Mouse (Mus musculus) Muller cell, postnatal 12 days (primary cell): Measurements from ENCODE around the gene Acsl6.
A peak's percentile ranks its signal among the peaks of the same experiment; 100 is the strongest.

Source experiments
- DNase-seq: peaks from one replicate; pipeline ENCODE4 v3.0.0-alpha.2; 2015; ENCODE audit errors: inconsistent ontology term

The Acsl6 gene

DNA sequence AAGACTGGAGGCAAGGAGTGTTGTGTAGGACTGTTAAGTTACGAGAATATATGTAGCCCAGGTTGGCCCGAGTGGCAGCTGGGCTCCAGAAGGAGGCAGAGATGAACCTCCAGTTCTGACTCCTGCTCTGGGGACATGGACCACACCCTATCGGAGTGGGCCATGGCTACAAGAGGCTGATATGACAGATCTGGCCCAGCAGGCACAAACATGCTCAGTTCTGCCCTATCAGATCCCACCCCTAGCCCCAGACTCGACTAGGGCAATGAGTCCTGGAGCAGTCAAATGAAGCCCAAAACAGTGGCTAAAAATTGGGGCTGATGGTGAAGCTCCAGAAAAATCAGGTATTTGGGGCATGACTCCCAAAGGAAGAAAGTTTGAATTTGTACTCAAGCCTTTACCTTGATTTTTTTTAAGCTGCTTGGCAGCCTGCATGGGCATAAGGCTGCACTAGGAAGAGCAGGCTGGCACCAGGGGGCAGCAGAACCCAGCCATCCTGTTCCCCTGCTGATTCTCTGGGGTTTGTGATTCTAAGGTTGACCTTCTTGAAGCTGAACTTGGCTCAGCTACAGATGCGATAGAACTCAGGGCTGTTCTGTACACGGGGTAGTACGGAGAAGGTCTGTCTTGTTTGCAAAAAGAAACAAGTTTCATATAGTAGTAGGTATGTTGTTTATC, 3.7 kb downstream of the Acsl6 start:
- DNase-seq: peak; percentile 43

DNA sequence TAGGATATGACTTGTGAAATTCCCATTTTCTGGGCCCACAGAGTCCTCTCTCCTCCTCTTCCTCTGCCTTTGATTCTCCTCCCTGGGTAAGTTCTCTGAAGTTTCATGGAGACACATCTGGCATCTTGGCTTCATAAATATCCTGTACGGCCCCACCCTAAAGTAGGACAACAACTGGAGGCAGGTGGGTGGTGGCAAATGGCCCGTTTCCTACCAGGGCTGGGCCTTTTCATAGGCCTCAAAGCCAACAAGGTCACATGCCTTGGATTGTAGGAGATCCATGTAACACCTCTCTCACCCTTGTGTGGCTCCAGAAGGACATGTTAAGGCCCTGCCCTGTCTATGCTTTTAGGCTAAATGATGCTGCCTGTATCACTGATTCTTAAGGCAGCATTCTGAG, 7.0 kb downstream of the Acsl6 start:
- no peak for DNase-seq

DNA sequence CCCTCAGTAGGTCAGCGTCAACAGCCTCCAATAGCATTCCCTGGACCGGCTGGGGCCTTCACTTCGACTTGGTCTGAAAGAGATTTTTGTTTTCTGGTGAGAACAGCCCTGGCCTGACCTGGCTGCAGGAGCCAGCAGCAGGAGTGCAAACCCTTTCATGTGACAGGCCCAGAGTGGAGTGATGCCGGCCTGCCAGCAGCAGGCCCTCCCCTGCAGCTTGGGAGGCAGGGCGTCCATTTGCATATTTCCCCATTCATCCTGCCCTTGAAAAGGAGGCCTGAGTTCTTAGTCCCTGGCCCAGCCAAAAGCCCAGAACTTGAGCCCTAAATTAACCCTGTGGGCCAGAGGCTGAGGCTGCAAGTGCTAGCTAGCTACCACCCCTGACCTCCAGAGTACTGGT, 8.4 kb downstream of the Acsl6 start:
- DNase-seq: peak; percentile 33

DNA sequence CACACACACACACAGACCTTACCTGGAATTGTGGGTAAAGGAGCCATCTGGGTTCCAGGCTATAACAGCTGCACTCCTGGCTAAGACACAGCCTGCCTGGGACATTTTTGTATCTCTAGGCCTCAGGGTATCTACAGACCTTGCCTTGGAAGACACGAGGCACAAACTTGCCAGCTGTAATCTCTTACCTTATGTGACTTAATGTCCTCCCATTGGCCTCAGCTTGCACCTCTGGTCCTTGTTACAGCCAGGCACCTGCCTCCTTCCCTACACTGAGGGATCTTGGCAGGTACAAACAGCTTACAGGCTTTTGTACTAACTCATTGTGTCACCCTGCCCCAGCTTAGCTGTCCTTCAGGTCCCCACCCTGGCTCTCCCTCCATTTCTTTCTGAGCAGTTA, 9.0 kb downstream of the Acsl6 start:
- no peak for DNase-seq

DNA sequence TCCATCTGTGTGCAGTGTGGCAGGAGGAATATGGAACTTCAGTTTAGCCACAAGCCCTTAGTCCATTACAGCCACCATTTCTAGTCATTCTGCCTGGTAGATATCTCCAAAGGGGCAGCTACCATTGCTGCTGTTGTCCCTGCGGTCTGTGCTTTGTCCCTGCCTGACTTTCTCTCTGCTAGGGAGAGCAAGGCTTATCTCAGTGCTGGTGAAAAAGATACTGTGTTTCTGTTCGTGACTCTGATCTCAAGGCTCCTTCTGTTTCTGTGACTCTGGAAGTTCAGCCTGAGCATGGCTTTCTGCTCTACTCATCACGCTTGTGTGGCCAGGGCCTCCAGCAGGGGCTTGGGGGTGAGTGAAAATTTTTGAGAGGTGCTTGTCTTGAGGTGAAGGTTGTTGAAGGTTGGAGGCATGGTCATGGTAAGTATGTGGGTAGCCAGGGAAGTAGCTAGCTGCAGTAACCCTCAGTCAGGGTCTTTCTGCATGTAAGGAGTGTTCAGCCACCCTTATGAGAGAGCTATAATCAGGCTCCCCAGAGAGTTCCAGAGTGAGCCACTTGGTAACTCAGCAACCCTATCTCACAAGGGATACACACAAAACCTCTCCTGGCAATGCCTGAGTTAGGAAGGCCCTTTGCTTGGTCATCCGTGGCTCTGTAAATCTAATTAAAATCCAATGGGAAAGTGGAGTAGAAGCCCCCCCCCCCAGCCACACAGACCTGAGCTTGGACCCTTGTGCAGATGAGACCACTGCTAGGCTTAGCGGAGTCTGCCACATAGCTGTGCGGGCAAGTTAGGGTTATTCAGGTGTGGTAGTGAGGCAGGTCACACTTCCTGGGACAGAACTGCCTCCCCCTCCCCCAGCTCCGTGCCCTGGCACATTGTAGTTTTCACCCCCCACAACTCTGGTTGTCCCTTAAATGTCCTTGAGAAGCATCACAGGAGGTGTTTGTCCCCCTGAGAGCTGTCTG, 10.1 kb downstream of the Acsl6 start:
- DNase-seq: no peak

DNA sequence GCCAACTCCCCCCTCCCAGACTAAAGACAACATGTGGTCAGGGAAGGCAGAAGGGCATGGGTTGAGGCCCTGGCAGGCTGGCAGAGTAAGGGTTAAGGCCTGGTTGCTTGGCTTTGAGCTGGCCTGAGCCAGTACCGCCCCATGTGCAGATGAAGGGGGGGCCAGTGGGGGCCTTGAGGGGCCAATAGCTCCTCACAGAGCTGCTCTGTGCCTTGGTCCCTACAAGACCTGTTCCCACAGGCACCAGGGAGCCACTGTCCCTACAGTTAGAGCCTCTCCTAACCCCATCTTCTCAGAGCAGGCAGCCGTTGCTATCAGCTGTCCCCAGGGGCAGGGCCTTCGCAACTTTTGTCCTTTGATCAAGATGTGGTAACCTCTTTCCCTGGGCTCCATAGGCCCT, 11.1 kb downstream of the Acsl6 start:
- DNase-seq: no peak

DNA sequence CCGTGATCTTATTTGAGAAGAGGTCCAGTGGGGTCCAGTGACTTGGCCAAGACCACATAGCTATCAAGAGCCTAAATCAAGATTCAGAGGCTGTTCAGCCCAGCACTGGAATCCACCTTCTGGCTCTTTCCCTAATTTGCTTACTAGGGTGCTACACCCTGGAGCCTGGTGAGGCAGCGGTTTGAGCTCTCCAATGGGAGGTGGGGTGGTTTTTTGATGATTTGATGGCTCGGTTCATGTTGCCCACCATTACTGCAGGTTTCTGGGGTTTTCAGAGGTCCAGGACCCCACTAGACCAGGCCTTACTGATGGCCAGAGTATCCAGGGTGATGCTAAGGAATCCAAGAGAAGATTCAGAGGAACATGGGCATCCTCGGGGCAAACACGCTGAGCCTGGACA, 11.7 kb downstream of the Acsl6 start:
- DNase-seq: no peak

DNA sequence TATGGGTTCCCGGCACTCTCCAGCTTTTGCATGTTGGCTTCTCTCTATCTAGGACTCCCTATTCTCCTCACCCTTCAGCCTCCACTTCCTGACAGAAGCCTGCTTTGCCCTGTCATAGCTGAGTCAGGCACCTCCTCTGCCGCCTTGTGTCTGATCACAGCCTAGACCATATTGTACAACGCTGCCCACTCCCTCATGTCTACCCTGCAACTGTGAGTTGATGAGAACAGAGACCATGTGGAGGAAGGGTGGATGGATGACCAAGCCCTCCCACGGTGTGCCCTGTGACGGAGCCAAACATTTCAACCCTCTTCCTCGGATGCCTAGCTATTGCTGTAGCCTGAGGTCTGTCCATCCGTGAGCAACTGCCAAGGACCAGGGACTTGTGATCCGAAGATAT, 13.8 kb downstream of the Acsl6 start:
- no peak for DNase-seq

DNA sequence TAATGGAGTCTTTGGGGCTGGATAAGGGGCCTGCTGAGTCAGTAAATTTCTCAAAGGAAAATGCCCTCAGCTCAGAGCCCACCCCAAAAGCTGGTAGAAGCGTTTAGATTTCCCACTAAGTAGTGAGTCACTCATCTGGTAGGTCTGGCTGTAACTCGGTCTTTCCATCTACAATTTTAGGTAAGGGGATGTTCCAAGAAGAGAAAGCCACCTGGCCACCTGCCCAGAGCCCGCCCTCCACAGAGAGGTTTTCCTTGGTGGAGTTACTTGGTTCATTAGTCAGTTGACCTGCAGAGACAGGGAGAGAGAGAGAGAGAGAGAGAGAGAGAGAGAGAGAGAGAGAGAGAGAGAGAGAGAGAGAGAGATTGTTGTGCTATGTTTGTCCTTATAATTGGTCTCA, 14.2 kb downstream of the Acsl6 start:
- peak; percentile 57 for DNase-seq

DNA sequence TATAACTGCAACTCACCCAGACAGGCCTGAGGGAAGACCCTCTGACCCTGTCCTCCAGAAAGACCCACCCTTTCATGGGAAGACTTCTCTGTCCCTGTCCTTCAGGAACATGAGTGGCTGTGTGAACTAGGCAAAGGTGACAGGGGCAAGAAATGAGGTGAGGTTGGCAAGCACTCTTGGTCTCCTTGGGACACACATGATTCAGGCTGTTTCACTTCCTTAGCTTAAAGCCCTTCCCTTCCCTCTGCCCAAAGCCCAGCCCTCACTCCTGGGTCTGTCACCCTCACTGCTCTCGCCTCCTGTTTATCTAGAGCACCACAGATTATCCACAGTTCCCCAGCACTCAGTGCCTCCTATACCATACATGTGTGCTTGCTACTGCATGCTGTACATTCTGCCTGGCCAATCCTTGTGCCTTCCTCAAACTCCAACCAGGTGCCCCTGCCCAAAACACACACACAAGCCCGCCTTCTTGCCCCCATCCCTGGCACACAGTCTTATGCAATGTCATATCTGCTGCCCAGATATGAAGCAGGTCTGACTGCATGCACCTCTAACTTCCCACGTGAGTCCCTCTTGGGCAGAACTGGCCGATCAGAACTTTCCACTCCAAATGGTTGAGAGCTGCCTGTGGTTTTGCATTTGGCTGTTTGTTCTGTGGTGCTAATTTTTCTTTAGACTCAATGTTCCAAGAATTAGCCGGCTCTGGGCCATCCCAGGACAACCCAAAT, 18.4 kb downstream of the Acsl6 start:
- DNase-seq: no peak

DNA sequence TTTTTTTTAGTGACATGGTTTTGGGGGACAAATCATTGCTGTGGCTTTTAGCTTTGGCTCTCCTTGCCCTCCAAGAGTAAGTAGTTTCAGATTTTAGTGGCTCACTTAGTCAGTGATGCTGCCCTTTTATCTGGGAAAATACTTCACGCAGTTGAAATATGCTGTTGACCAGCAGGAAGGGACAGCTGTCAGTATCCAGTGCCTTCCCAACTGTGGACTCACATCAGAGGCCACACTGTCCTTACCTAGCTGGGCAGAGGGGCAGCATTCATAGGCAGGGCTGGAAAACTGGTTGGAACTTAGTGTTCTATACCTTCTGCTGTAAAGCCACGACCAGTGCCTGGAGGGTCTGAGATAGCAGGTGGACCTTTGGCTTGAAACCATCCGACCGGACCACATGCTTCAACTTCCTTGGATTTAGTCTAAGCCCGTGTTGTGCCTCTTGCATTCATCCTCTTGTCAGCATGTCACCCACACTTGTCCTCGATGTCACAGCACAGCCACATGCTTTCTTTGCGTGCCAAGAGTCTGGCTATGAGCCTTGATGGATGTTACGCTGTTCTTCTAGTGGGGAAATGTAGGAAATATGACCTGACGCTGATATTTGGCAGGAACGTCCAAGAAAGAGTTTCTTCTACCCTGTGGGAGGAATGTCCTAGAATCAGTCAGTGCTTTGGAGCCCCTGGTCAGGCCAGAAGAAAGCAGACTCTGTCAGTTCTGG, 28.0 kb downstream of the Acsl6 start:
- DNase-seq: no peak

DNA sequence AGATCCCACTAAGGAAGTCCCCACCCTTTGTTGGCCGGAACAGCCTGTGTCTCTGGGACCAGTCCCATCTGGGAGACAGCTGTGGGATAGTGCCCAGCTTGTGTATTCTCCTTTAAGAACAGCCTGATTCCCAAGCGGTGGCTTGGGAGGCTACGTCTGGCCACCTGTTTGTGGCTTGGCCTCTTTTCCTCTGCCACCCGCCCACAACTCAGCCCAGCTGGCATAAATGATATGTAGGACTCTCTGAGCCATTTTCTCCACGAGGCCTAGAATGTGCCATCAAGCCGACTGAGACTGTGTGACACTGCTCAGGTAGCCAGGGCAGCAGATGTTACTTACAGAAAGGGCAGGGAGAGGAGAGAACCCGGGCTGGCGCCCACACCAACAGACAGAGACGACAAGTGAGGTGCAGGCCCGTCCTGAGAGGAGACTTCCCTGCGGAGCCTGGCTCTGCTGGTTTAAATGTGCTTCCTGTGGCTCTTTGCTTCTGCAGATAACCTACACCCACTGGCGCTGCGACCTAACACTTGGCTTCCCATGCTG, 32.6 kb downstream of the Acsl6 start:
- DNase-seq: peak; percentile 58

DNA sequence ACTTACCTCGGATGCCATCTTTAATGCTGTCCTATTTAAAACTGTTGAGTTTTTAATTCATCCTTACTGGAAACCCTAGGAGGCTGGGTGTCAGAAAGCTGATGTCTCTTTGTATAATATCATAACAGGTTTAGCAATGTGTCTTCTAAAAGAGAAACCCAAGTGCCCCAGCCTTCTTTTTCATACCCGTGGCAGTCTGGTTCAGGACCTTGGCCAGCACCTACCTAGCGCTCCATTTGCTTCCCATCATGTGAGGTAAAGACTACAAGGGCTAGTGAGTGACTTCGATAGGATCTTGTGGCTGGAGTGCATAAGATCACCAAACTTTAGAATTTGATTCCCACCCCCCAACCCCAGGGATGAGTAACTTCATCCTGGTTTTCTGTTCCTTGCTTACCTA, 40.1 kb downstream of the Acsl6 start:
- peak; percentile 8 for DNase-seq

DNA sequence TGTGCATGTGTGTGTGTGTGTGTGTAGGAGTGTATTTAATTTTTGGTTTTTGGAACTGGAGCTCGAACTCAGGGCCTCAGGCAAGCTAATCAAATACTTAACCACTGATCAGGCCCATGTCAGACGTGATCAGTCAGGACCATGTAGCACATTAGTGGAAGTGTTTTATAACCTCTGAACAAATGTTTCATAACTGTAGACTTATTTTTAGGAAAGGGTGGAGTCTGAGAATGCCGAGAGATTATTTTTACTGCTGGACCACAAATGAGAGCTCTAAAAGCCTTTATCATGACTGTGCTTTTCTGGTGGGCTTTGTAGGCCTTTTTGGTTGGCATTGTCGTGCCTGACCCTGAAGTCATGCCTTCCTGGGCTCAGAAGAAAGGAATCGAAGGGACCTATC, 48.1 kb downstream of the Acsl6 start:
- no peak for DNase-seq

DNA sequence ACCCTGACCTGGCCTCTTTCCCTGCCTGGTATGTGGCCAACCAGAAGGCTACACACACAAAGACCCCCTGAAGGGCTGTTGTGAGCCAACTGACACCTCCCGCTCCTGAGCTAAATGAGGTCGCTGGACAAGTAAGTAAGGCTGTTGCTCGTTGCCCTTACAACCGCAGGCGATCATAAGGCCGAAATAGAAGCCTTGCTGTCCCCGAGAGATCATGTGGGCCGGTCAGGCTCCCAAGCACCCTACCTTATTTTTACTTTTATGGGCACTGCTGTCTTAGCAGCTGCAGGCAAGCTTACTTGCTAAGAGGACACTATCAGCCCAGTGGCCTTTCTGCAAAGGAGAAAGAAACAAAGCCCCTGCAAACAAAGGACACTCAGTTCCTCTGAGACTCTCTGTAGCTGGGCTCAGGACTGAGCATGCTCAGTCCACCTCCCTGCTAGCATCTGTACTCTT, 49.6 kb downstream of the Acsl6 start:
- no peak for DNase-seq

DNA sequence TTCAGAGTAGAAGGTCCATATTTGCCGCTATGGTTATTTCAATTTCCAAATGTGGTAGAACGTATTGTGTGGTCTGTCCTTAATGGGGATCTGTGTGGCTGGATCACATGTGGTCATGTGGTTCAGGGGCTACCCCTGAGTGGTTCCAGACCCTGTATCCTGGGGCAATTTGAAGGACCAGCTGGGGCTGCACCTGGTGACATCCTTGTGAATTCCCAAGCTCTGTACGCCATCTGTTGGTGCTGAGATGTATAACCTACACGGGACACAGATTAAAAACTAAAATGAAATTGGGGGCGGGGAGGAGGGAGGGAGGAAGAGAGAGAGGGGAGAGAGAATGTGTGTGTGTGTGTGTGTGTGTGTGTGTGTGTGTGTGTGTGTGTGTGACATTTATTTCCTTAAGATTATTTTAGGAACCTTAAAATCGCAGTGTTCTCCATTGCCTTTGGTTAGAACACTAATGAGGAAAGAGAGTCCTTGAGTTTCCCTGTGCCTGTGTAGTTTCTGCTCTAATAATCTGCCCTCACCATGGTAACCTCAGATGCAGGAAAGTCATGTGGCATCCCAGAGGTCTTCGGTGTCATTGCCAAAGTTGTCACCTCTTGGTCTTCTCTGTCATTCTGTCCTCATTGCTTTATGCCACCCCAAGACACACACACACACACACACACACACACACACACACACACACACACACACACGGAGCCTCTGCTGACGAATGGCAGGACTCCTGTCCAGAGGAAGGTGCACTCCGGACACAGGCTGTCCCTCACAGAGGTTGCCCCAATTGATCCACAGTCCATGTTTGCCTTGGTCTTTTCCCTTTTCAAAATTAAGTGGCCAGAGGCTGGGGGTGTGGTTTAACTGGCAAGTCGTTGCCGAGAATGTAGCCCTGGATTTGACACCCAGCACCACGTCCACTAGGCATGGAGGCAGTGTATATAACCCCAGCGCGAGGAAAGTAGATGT, 51.3 kb downstream of the Acsl6 start:
- peak; percentile 82 for DNase-seq

DNA sequence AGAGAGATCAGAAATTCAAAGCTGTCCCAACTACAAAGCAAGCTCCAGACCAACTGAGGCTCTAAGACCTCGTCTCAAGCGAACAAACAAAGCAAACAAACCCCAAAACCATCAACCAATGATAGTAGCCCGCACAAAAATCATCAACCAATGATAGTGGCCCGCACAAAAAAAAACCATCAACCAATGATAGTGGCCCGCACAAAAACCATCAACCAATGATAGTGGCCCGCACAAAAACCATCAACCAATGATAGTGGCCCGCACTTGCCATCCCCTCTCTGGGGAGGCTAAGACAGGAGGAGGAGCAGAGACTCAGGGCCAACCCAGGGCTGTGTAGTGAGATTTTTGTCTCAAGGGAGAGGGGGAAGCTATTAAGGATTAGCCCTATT, 52.0 kb downstream of the Acsl6 start:
- DNase-seq: no peak

DNA sequence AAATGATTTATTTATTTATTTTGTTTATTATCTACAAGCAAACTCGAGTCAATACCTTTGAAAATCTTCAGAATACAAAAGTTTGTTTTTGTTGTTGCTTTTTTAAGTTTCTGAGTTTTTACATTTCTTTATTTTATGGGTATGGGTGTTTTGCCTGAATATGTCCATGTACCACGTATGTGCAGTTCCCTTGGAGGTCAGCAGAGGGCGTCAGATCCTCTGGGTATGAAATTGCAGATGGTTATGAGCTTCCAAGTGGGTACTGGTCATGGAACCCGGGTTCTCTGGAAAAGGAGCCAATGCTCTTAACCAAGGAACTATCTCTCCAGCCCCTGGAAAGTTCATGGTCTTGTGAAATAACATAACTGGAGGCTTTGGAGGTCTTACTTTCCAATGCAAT, 53.1 kb downstream of the Acsl6 start:
- no peak for DNase-seq

DNA sequence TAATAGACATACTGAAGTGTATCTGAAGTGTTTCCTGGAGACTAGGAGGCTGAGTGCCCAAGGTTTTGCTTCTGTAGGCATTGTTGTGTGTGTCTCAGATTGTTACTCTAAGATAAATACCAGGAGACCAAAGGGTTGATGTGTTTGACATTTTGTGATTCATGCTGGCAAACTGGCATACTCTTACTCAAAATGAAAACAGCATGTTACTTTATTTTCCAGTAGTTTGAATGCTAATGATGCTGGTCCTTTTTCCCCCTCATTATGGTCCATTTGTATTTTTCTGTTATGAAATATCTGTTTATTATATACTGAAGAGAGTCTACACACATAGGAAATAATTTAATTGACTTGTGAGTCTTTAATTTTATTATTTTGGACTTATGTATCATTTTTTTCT, 69.0 kb downstream of the Acsl6 start:
- no peak for DNase-seq

DNA sequence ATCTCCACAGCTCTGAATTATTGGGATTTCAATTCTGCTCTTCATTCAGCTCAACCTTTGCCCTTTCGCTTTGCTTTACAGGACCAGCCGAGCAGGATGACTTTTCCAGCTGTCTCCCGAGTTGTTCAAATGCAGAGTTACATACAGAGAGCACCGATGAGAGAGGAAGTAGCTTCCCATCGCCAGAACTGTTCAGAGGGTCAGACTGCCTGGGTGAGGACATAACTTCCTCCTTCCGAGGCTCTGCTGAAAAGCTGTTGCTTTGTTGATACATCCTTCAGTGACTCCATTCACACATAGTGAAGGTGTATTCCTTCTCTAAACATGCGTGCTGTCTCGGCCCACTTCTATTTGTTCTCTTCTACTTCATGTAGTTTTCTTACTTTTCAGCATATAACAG, 86.8 kb downstream of the Acsl6 start:
- DNase-seq: no peak
